In the genomic region with DNA sequence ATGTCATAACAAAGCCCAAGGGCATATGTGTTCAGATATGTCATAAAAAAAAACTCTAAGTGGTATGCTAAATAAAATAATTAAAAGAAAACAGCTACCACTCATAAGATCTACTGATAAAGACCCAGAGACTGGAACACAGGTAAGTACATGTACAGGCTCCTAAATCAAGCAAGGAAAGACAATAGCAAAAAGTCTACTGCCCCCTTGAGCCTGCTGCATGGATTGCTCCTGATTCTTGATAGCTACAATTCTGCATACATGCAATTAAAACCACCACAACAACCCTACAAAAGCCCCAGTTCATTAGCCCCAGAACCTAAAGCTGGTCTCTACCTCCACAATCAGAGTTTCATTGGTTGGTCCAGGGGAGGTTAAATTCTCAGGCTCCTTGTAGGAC, we compare ENCODE assay signal across 10 mouse cellular contexts.
DNase-seq lines count a peak whose midpoint lies in the region; ATAC-seq and TF ChIP-seq lines count a peak whose summit lies in the region.
"Had no signal": no experiment of that assay in that cellular context is flagged by ENCODE, and none has a peak within 500 bp of the region (broad histone marks: within the 10 kb centered on the region; RNA-seq: fewer than 3 reads in every experiment).

No protein-coding gene starts in this region.

- no peaks in the 10 kb centered on the region for H3K36me3 ChIP-seq in midbrain, postnatal 0 days (ENCODE audit: insufficient read depth, low read length)
- H3K36me3 ChIP-seq in midbrain, embryonic 16.5 days (ENCODE audit: control insufficient read depth, insufficient read depth, low read length) = no peaks in the 10 kb centered on the region
- no peaks in the 10 kb centered on the region for H3K36me3 ChIP-seq in midbrain, embryonic 11.5 days (ENCODE audit: control insufficient read depth, insufficient read depth, low read length)
- no peaks in the 10 kb centered on the region for H3K36me3 ChIP-seq in embryonic facial prominence, embryonic 10.5 days (replicated peaks)
- H3K36me3 ChIP-seq: lung, embryonic 15.5 days had no signal

- no peaks in the 10 kb centered on the region for H3K9me3 ChIP-seq in midbrain, postnatal 0 days (ENCODE audit: low read length)
- H3K9me3 ChIP-seq in midbrain, embryonic 16.5 days (replicated peaks; ENCODE audit: control insufficient read depth, low read length, poor library complexity, severe bottlenecking) = no peaks in the 10 kb centered on the region
- H3K9me3 ChIP-seq in midbrain, embryonic 11.5 days (ENCODE audit: control insufficient read depth, low read length) = no peaks in the 10 kb centered on the region
- no peaks in the 10 kb centered on the region for H3K9me3 ChIP-seq in embryonic facial prominence, embryonic 10.5 days
- H3K9me3 ChIP-seq: lung, embryonic 15.5 days had no signal

- H3K4me3 ChIP-seq in midbrain, postnatal 0 days (ENCODE audit: low read depth, low read length) = no peak overlapping the region
- no peak overlapping the region for H3K4me3 ChIP-seq in midbrain, embryonic 16.5 days (ENCODE audit: low read depth, low read length)
- H3K4me3 ChIP-seq in midbrain, embryonic 11.5 days (ENCODE audit: low read depth, low read length) = no peak overlapping the region
- no peak overlapping the region for H3K4me3 ChIP-seq in embryonic facial prominence, embryonic 10.5 days
- H3K4me3 ChIP-seq: lung, embryonic 15.5 days had no signal

- DNase-seq in frontal cortex, adult 2 months (ENCODE audit: extremely low spot score in 1 of 2, low spot score in 1 of 2) = peak; percentile 12 to 63
- no peak for DNase-seq in frontal cortex, postnatal 10 days (ENCODE audit: low spot score in 2 of 2)
- no peak for DNase-seq in midbrain, postnatal 0 days (ENCODE audit: low spot score)
- no peak for DNase-seq in brain, embryonic 14.5 days (ENCODE audit: low read depth)
- DNase-seq in lung, postnatal 10 days = peak; percentile 41
- no peak for DNase-seq in midbrain, embryonic 11.5 days (ENCODE audit: low spot score, missing footprints)
- no peak for DNase-seq in embryonic facial prominence, embryonic 10.5 days (ENCODE audit: low spot score)
- DNase-seq: thymus, adult 2 months had no signal

- no peak for ATAC-seq in midbrain, postnatal 0 days (ENCODE audit: low FRiP score)
- no peak for ATAC-seq in midbrain, embryonic 16.5 days
- ATAC-seq in midbrain, embryonic 11.5 days (ENCODE audit: low FRiP score) = no peak

- no peaks in the 10 kb centered on the region for H3K27me3 ChIP-seq in midbrain, postnatal 0 days (ENCODE audit: insufficient read depth, low read length)
- no peaks in the 10 kb centered on the region for H3K27me3 ChIP-seq in midbrain, embryonic 16.5 days (ENCODE audit: control insufficient read depth, insufficient read depth, low read depth, low read length)
- H3K27me3 ChIP-seq in midbrain, embryonic 11.5 days (ENCODE audit: control insufficient read depth, insufficient read depth, low read length) = no peaks in the 10 kb centered on the region
- no peaks in the 10 kb centered on the region for H3K27me3 ChIP-seq in embryonic facial prominence, embryonic 10.5 days (replicated peaks; ENCODE audit: low read depth, poor library complexity, severe bottlenecking)
- H3K27me3 ChIP-seq: lung, embryonic 15.5 days had no signal

- no peaks in the 10 kb centered on the region for H3K4me1 ChIP-seq in midbrain, postnatal 0 days (ENCODE audit: insufficient read depth, low read length)
- no peaks in the 10 kb centered on the region for H3K4me1 ChIP-seq in midbrain, embryonic 16.5 days (ENCODE audit: control insufficient read depth, insufficient read depth, low read length)
- H3K4me1 ChIP-seq in midbrain, embryonic 11.5 days (ENCODE audit: control insufficient read depth, insufficient read depth, low read length) = no peaks in the 10 kb centered on the region
- H3K4me1 ChIP-seq in embryonic facial prominence, embryonic 10.5 days = 0 out of 2 replicates have a peak, but pooled peaks cover 5% of the 10 kb centered on the region
- H3K4me1 ChIP-seq: lung, embryonic 15.5 days had no signal

- no peak overlapping the region for H3K9ac ChIP-seq in midbrain, postnatal 0 days (replicated peaks; ENCODE audit: low read length, poor library complexity, severe bottlenecking)
- no peak overlapping the region for H3K9ac ChIP-seq in midbrain, embryonic 16.5 days (ENCODE audit: low read depth, low read length)
- no peak overlapping the region for H3K9ac ChIP-seq in midbrain, embryonic 11.5 days (ENCODE audit: low read length)
- H3K9ac ChIP-seq: lung, embryonic 15.5 days had no signal

- no peak overlapping the region for H3K27ac ChIP-seq in midbrain, postnatal 0 days (ENCODE audit: low read depth, low read length)
- no peak overlapping the region for H3K27ac ChIP-seq in midbrain, embryonic 16.5 days (ENCODE audit: low read length)
- no peak overlapping the region for H3K27ac ChIP-seq in midbrain, embryonic 11.5 days (ENCODE audit: low read depth, low read length)
- no peak overlapping the region for H3K27ac ChIP-seq in embryonic facial prominence, embryonic 10.5 days (replicated peaks)
- H3K27ac ChIP-seq: lung, embryonic 15.5 days had no signal

- no peak for TF ChIP-seq POLR2A in brain, embryonic 14.5 days (IDR thresholded peaks at IDR 0.05; ENCODE audit: borderline replicate concordance, extremely low read depth, insufficient read depth, insufficient read length, poor library complexity, severe bottlenecking)

- no peak overlapping the region for H3K4me2 ChIP-seq in midbrain, postnatal 0 days (ENCODE audit: low read depth, low read length, poor library complexity, severe bottlenecking)
- H3K4me2 ChIP-seq in midbrain, embryonic 16.5 days (ENCODE audit: low read length) = no peak overlapping the region
- H3K4me2 ChIP-seq in midbrain, embryonic 11.5 days = no peak overlapping the region
- H3K4me2 ChIP-seq: lung, embryonic 15.5 days had no signal

- TF ChIP-seq CTCF in midbrain, postnatal 0 days (IDR thresholded peaks at IDR 0.05) = peak; percentile 44
- 0 out of 2 replicates have a peak, but pooled peaks have one; percentile 19 for TF ChIP-seq CTCF in brain, embryonic 14.5 days (IDR thresholded peaks at IDR 0.05; ENCODE audit: borderline replicate concordance, extremely low read depth, insufficient read depth, insufficient read length)

Comparison
In these comparisons a context has a peak if more than half of its experiments do, and no peak if none do; other contexts are left out.
1. DNase-seq: peak in frontal cortex, adult 2 months (2 of 2) and lung, postnatal 10 days (single experiment); none in frontal cortex, postnatal 10 days (0 of 2), midbrain, postnatal 0 days (single experiment), brain, embryonic 14.5 days (single experiment), midbrain, embryonic 11.5 days (single experiment) and embryonic facial prominence, embryonic 10.5 days (single experiment).